In the genomic region with DNA sequence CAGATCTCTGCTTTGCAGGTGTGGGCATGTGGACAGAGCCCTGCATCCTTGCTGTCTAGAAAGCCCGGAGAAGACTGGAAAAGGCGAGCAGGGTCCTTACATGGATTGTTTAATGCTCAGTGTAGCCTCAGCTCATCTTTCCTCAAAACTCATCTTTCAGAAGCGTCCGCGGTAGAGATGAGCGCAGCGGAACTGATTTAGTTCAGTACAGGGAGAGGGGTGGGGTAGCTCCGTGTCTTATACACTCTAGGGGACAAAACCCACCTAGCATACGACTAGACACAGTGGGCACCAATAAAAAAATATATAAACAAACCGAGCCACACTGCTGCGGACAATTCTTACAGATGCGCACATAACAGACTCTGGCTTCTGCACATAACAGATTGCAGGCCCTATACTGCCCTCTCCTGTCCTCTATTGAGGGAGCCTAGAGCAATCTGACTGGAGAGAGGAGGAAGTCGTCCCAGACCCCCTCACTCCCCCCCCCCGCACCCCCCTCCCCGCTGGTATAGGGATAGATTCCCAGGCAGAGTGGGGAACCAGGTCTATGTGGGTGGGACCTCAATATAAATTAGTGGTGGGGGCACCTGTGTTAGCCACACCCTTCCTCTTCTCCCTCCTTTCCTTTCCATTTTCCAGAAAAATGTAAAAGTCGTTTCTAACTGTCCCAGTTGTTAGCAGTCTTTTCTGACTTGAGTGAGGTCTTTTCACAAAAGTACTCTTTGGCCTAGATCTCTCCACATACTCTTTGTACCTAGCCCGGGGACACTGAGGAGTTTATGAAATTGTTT, we compare ENCODE assay signal across 8 mouse cellular contexts. TPM values are rescaled to one million over a fixed set of nuclear protein-coding genes. Genes with fewer than 3 reads are reported as not detected.
DNase-seq lines count a peak whose midpoint lies in the region; ATAC-seq and TF ChIP-seq lines count a peak whose summit lies in the region.

No protein-coding gene starts in this region.

- DNase-seq in spleen, adult 2 months (ENCODE audit: low read depth in 1 of 2, low spot score in 2 of 2): no peak
- DNase-seq in spleen, postnatal 4 days (ENCODE audit: low spot score in 2 of 2): no peak
- DNase-seq in hindbrain, postnatal 0 days (ENCODE audit: low spot score): peak; percentile 59
- peak; percentile 86 for DNase-seq in lung, postnatal 10 days
- no peak for DNase-seq in left cerebral cortex, adult 8-10 months (ENCODE audit: low spot score in 2 of 2)
- DNase-seq in frontal cortex, postnatal 14 days (ENCODE audit: low spot score in 2 of 2): no peak

- ATAC-seq in embryonic facial prominence, embryonic 13.5 days (ENCODE audit: insufficient number of reproducible peaks, insufficient read depth, low FRiP score, low TSS enrichment, low read depth): no peak
- ATAC-seq in hindbrain, postnatal 0 days: peak; percentile 33; the same call in 1 of the 2 replicates
- no peak for ATAC-seq in megakaryocyte-erythroid progenitor cell, adult 5-6 weeks (replicated peaks; ENCODE audit: low FRiP score, low TSS enrichment, poor library complexity, severe bottlenecking)

- H3K27me3 ChIP-seq in spleen, adult 2 months (ENCODE audit: control insufficient read depth, insufficient read depth, low read length): peaks cover 29% of the 10 kb centered on the region
- H3K27me3 ChIP-seq in embryonic facial prominence, embryonic 13.5 days: peaks cover 78% of the 10 kb centered on the region
- H3K27me3 ChIP-seq in hindbrain, postnatal 0 days (ENCODE audit: insufficient read depth, low read length): peaks cover 45% of the 10 kb centered on the region

- H3K27ac ChIP-seq in spleen, adult 2 months (ENCODE audit: insufficient read depth, low read length): no peak overlapping the region
- H3K27ac ChIP-seq in embryonic facial prominence, embryonic 13.5 days: peak overlapping the region; percentile 72
- H3K27ac ChIP-seq in hindbrain, postnatal 0 days: no peak overlapping the region

- no peak for TF ChIP-seq POLR2A in spleen, adult 2 months (IDR thresholded peaks at IDR 0.05; ENCODE audit: low read depth, low read length)

- H3K4me3 ChIP-seq in spleen, adult 2 months (ENCODE audit: extremely low read depth, insufficient read depth, insufficient read length): peak overlapping the region; percentile 41; the same call in 1 of the 2 replicates
- H3K4me3 ChIP-seq in embryonic facial prominence, embryonic 13.5 days: peak overlapping the region; percentile 38
- H3K4me3 ChIP-seq in hindbrain, postnatal 0 days (ENCODE audit: low read length): peak overlapping the region; percentile 30

- no peaks in the 10 kb centered on the region for H3K9me3 ChIP-seq in embryonic facial prominence, embryonic 13.5 days
- no peaks in the 10 kb centered on the region for H3K9me3 ChIP-seq in hindbrain, postnatal 0 days (ENCODE audit: low read length)

- 16% methylated on average over 17 of the region's 17 CpGs for WGBS in spleen, adult 2 months
- 4% methylated on average over 17 of the region's 17 CpGs for WGBS in embryonic facial prominence, embryonic 13.5 days
- 7% methylated on average over 17 of the region's 17 CpGs for WGBS in hindbrain, postnatal 0 days

- peaks cover 21% of the 10 kb centered on the region for H3K4me1 ChIP-seq in spleen, adult 2 months (ENCODE audit: control insufficient read depth, insufficient read depth, insufficient read length)
- H3K4me1 ChIP-seq in embryonic facial prominence, embryonic 13.5 days: peaks cover 60% of the 10 kb centered on the region
- peaks cover 25% of the 10 kb centered on the region for H3K4me1 ChIP-seq in hindbrain, postnatal 0 days (ENCODE audit: insufficient read depth, low read length)

- peak overlapping the region; percentile 62 for H3K9ac ChIP-seq in embryonic facial prominence, embryonic 13.5 days
- H3K9ac ChIP-seq in hindbrain, postnatal 0 days (replicated peaks; ENCODE audit: low read length): no peak overlapping the region

- TF ChIP-seq CTCF in spleen, adult 2 months (IDR thresholded peaks at IDR 0.05; ENCODE audit: extremely low read depth, insufficient read depth, insufficient read length, insufficient replicate concordance): no peak
- peak; percentile 59 for TF ChIP-seq CTCF in hindbrain, postnatal 0 days (IDR thresholded peaks at IDR 0.05; ENCODE audit: low read depth)

- H3K36me3 ChIP-seq in spleen, adult 2 months (ENCODE audit: control insufficient read depth, insufficient read depth, low read length): no peaks in the 10 kb centered on the region
- no peaks in the 10 kb centered on the region for H3K36me3 ChIP-seq in embryonic facial prominence, embryonic 13.5 days
- H3K36me3 ChIP-seq in hindbrain, postnatal 0 days (ENCODE audit: insufficient read depth, low read length): no peaks in the 10 kb centered on the region

- peak overlapping the region; percentile 94 for H3K4me2 ChIP-seq in embryonic facial prominence, embryonic 13.5 days
- H3K4me2 ChIP-seq in hindbrain, postnatal 0 days (ENCODE audit: low read depth, low read length): peak overlapping the region; percentile 60

RNA-seq across cellular contexts. Expression of a gene that starts 4.1 kb away (rescaled TPM):
- 63.8 and 81.4 TPM in 2 replicates for polyA plus RNA-seq in spleen, adult 2 months (2012; rRNA removed)
- 17.7 and 29.4 TPM in 2 replicates for polyA plus RNA-seq in embryonic facial prominence, embryonic 13.5 days (2015; fragmentation: Nextera tagmentation; extraction: Ambion mirVana)
- 1.7 and 2.8 TPM in 2 replicates for total RNA-seq in hindbrain, postnatal 0 days (2014; rRNA removed)
- 2.6 and 3.2 TPM in 2 replicates for polyA plus RNA-seq in hindbrain, postnatal 0 days (2015; fragmentation: Nextera tagmentation; extraction: Ambion mirVana)
- total RNA-seq in megakaryocyte-erythroid progenitor cell, adult 5-6 weeks (2014; fragmentation: Nextera tagmentation): 1.2 TPM in 1 of 2 replicates, not detected in the other
- total RNA-seq in megakaryocyte-erythroid progenitor cell, adult 5-6 weeks (2017): 0.80 and 1.7 TPM in 2 replicates
- total RNA-seq in left cerebral cortex, adult 8-10 months (2022): 1 to 10 TPM; 5.1 to 7.0 (median 5.7) TPM

RNA-seq across cellular contexts. Expression of a gene that starts 31.9 kb away (rescaled TPM):
- 23.9 and 25.9 TPM in 2 replicates for polyA plus RNA-seq in spleen, adult 2 months (2012; rRNA removed)
- 32.3 and 32.5 TPM in 2 replicates for polyA plus RNA-seq in embryonic facial prominence, embryonic 13.5 days (2015; fragmentation: Nextera tagmentation; extraction: Ambion mirVana)
- total RNA-seq in hindbrain, postnatal 0 days (2014; rRNA removed): 63.9 and 76.9 TPM in 2 replicates
- 64.4 and 77.3 TPM in 2 replicates for polyA plus RNA-seq in hindbrain, postnatal 0 days (2015; fragmentation: Nextera tagmentation; extraction: Ambion mirVana)
- total RNA-seq in megakaryocyte-erythroid progenitor cell, adult 5-6 weeks (2014; fragmentation: Nextera tagmentation): 10.6 and 23.4 TPM in 2 replicates
- 5.8 and 6.4 TPM in 2 replicates for total RNA-seq in megakaryocyte-erythroid progenitor cell, adult 5-6 weeks (2017)
- total RNA-seq in left cerebral cortex, adult 8-10 months (2022): 100 to 1,000 TPM; 111 to 132 (median 121) TPM

RNA-seq across cellular contexts. Expression of a gene that starts 33.7 kb away (rescaled TPM):
- polyA plus RNA-seq in spleen, adult 2 months (2012; rRNA removed): 0.04 and 0.09 TPM in 2 replicates
- 0.47 and 0.51 TPM in 2 replicates for polyA plus RNA-seq in embryonic facial prominence, embryonic 13.5 days (2015; fragmentation: Nextera tagmentation; extraction: Ambion mirVana)
- 4.8 and 7.7 TPM in 2 replicates for total RNA-seq in hindbrain, postnatal 0 days (2014; rRNA removed)
- polyA plus RNA-seq in hindbrain, postnatal 0 days (2015; fragmentation: Nextera tagmentation; extraction: Ambion mirVana): 1.9 and 2.5 TPM in 2 replicates
- total RNA-seq in megakaryocyte-erythroid progenitor cell, adult 5-6 weeks (2014; fragmentation: Nextera tagmentation): not detected in 2 replicates
- not detected in 2 replicates for total RNA-seq in megakaryocyte-erythroid progenitor cell, adult 5-6 weeks (2017)
- total RNA-seq in left cerebral cortex, adult 8-10 months (2022): 1 to 10 TPM; 5.5 to 6.2 (median 5.7) TPM

Comparison
In these comparisons a context has a peak if more than half of its experiments do, and no peak if none do; other contexts are left out.
1. DNase-seq: peak in hindbrain, postnatal 0 days (single experiment) and lung, postnatal 10 days (single experiment); none in spleen, adult 2 months (0 of 2), spleen, postnatal 4 days (0 of 2), left cerebral cortex, adult 8-10 months (0 of 2) and frontal cortex, postnatal 14 days (0 of 2).
2. Peak in every context shown above with its lines, with median percentiles within 50 percentile points of each other: H3K4me3 ChIP-seq.